Mouse (Mus musculus): ENCODE data around the gene Abr.

- TF ChIP-seq CTCF (IDR thresholded peaks at IDR 0.05; ENCODE audit: borderline replicate concordance, insufficient read depth, low read depth, low read length) (no peak), POLR2A (IDR thresholded peaks at IDR 0.05; ENCODE audit: borderline replicate concordance, insufficient read depth, low read length) (no peak)
Measured at GRCm38 (mm10) chr11:76543300-76543699, 78.8 kb downstream of the Abr start.

Data from cerebellum, adult 2 months (tissue).